Comparison of ENCODE assay signal across 11 mouse cellular contexts in genomic region chr9:31207732-31208131, GRCm38 (mm10). TPM values are rescaled to one million over a fixed set of nuclear protein-coding genes. Genes with fewer than 3 reads are reported as not detected.
DNase-seq lines count a peak whose midpoint lies in the region; ATAC-seq and TF ChIP-seq lines count a peak whose summit lies in the region.
"Had no signal": no experiment of that assay in that cellular context is flagged by ENCODE, and none has a peak within 500 bp of the region (broad histone marks: within the 10 kb centered on the region; RNA-seq: fewer than 3 reads in every experiment).

No protein-coding gene starts in this region.

- no peak overlapping the region for H3K9ac ChIP-seq in MEL (ENCODE audit: control insufficient read depth, low read depth, low read length, poor library complexity, severe bottlenecking)
- no peak overlapping the region for H3K9ac ChIP-seq in lung, embryonic 15.5 days
- H3K9ac ChIP-seq: forebrain, embryonic 15.5 days; limb, embryonic 12.5 days had no signal

- no peak overlapping the region for H3K27ac ChIP-seq in MEL (ENCODE audit: control insufficient read depth, low read depth, low read length)
- H3K27ac ChIP-seq in lung, embryonic 15.5 days, result 0 out of 2 replicates have a peak overlapping the region, but pooled peaks have one; percentile 39
- H3K27ac ChIP-seq: forebrain, embryonic 15.5 days; limb, embryonic 12.5 days had no signal

- WGBS in lung, embryonic 15.5 days, result 53% methylated on average over 3 of the region's 3 CpGs

- H3K79me2 ChIP-seq in MEL (ENCODE audit: control insufficient read depth, insufficient read depth, low read length, poor library complexity), result peaks cover 20% of the 10 kb centered on the region

- H3K4me3 ChIP-seq in MEL (ENCODE audit: control insufficient read depth in 1 of 2, insufficient read depth in 1 of 2, low read depth in 2 of 2, low read length in 2 of 2), result no peak overlapping the region
- no peak overlapping the region for H3K4me3 ChIP-seq in lung, embryonic 15.5 days
- H3K4me3 ChIP-seq: forebrain, embryonic 15.5 days; limb, embryonic 12.5 days had no signal

- TF ChIP-seq RAD21 in MEL (IDR thresholded peaks at IDR 0.05; ENCODE audit: low read depth, low read length), result no peak

- H3K36me3 ChIP-seq in MEL (ENCODE audit: control insufficient read depth in 1 of 2, insufficient read depth in 2 of 2, low read length in 2 of 2), result peaks cover 0 to 26% of the 10 kb centered on the region in 2 experiments; a peak in 2 of 4 replicates
- no peaks in the 10 kb centered on the region for H3K36me3 ChIP-seq in lung, embryonic 15.5 days
- H3K36me3 ChIP-seq: forebrain, embryonic 15.5 days; limb, embryonic 12.5 days had no signal

- peaks cover 14 to 18% of the 10 kb centered on the region in 2 experiments for H3K4me1 ChIP-seq in MEL (ENCODE audit: control insufficient read depth in 1 of 2, insufficient read depth in 2 of 2, low read length in 2 of 2)
- H3K4me1 ChIP-seq in lung, embryonic 15.5 days, result peaks cover 73% of the 10 kb centered on the region

- DNase-seq in heart, postnatal 10 days, result peak; percentile 32 to 34
- DNase-seq in heart, postnatal 25 days (ENCODE audit: low spot score), result no peak
- no peak for DNase-seq in MEL (ENCODE audit: low read depth, low spot score)
- peak; percentile 70 for DNase-seq in cerebellum, adult 8-10 months
- DNase-seq in thymus, postnatal 14 days, result no peak
- DNase-seq: gastrocnemius, postnatal 14 days; kidney, postnatal 10 days had no signal

- H3K27me3 ChIP-seq in MEL (ENCODE audit: control insufficient read depth in 1 of 2, insufficient read depth in 2 of 2, low read length in 2 of 2), result no peaks in the 10 kb centered on the region
- H3K27me3 ChIP-seq in lung, embryonic 15.5 days, result no peaks in the 10 kb centered on the region
- H3K27me3 ChIP-seq: forebrain, embryonic 15.5 days; limb, embryonic 12.5 days had no signal

- TF ChIP-seq POLR2A in MEL (IDR thresholded peaks at IDR 0.05; ENCODE audit: control insufficient read depth in 1 of 2, insufficient read depth in 1 of 2, low read depth in 1 of 2, low read length in 2 of 2, poor library complexity in 1 of 2), result no peak

- intact Hi-C loops in heart, postnatal 10 days (cut with DNase I), result loop anchor here (5.0 kb wide), 1 partner anchor 35 kb away; no protein-coding TSS in a partner anchor
- intact Hi-C loops in heart, postnatal 25 days (cut with DNase I), result loop anchor here (2.0 kb wide), 1 partner anchor 45 kb away; no protein-coding TSS in a partner anchor

- no peak for TF ChIP-seq EP300 in MEL (IDR thresholded peaks at IDR 0.05; ENCODE audit: low read depth in 1 of 2, low read length in 2 of 2)

- no peak for TF ChIP-seq CTCF in MEL (IDR thresholded peaks at IDR 0.05 in 2 of 3, conservative IDR thresholded peaks at IDR 0.05 in 1 of 3; ENCODE audit: control insufficient read depth in 1 of 3, insufficient read depth in 1 of 3, low read depth in 2 of 3, low read length in 3 of 3, poor library complexity in 1 of 3, severe bottlenecking in 1 of 3)

- H3K4me2 ChIP-seq in lung, embryonic 15.5 days, result no peak overlapping the region
- H3K4me2 ChIP-seq: forebrain, embryonic 15.5 days; limb, embryonic 12.5 days had no signal

- ATAC-seq in lung, embryonic 15.5 days (ENCODE audit: borderline replicate concordance, extremely low read depth, low FRiP score, low TSS enrichment), result no peak
- ATAC-seq in megakaryocyte-erythroid progenitor cell, adult 5-6 weeks (replicated peaks; ENCODE audit: low FRiP score, low TSS enrichment, poor library complexity, severe bottlenecking), result no peak
- ATAC-seq: forebrain, embryonic 15.5 days had no signal

- H3K9me3 ChIP-seq in MEL (replicated peaks; ENCODE audit: insufficient read depth, low read length), result no peaks in the 10 kb centered on the region
- no peaks in the 10 kb centered on the region for H3K9me3 ChIP-seq in lung, embryonic 15.5 days
- H3K9me3 ChIP-seq: forebrain, embryonic 15.5 days; limb, embryonic 12.5 days had no signal

TF ChIP-seq in MEL, 35 proteins besides CTCF, POLR2A, EP300 and RAD21:
- TF ChIP-seq NRF1 (IDR thresholded peaks at IDR 0.05; ENCODE audit: insufficient read depth, low read depth, low read length, poor library complexity, severe bottlenecking) (no peak), SIN3A (IDR thresholded peaks at IDR 0.05; ENCODE audit: low read length) (0 out of 2 replicates have a peak, but pooled peaks have one; percentile 21)
TF ChIP-seq in MEL: peak in this region for 1.

RNA-seq across cellular contexts. Expression of gene Aplp2, which starts 3.9 kb away (rescaled TPM):
- 100 to 1,000 TPM; 333 to 347 TPM for total RNA-seq in heart, postnatal 10 days (2021)
- total RNA-seq in heart, postnatal 25 days (2021), result 100 to 1,000 TPM; 285 to 296 TPM
- 33.5 and 37.6 TPM in 2 replicates for total RNA-seq in MEL (2012; rRNA removed)
- 10 to 100 TPM in 1 of 2 experiments, not detected in 1; 60.6 TPM for polyA plus RNA-seq in MEL (2012; ENCODE audit: insufficient read depth in 1 of 2, insufficient read length in 2 of 2, low read depth in 1 of 2, low replicate concordance in 2 of 2, missing spikeins in 1 of 2)
- 446 and 476 TPM in 2 replicates for polyA plus RNA-seq in lung, embryonic 15.5 days (2015; fragmentation: Nextera tagmentation; extraction: Ambion mirVana)
- total RNA-seq in megakaryocyte-erythroid progenitor cell, adult 5-6 weeks (2014; fragmentation: Nextera tagmentation), result 250 and 255 TPM in 2 replicates
- total RNA-seq in megakaryocyte-erythroid progenitor cell, adult 5-6 weeks (2017), result 258 and 279 TPM in 2 replicates

Comparison
In these comparisons a context has a peak if more than half of its experiments do, and no peak if none do; other contexts are left out.
1. DNase-seq: peak in heart, postnatal 10 days (2 of 2) and cerebellum, adult 8-10 months (single experiment); none in heart, postnatal 25 days (single experiment), MEL (single experiment) and thymus, postnatal 14 days (single experiment).